Mouse (Mus musculus): ENCODE measurements around the gene Gapdh. TPM values are rescaled to one million over a fixed set of nuclear protein-coding genes. Genes with fewer than 3 reads are reported as not detected.
"Not testable (repeated sequence)": the region's sequence is repeated elsewhere in the genome, so short reads cannot be mapped to it uniquely, and the experiment has no call there.

Gene Gapdh
- polyA plus RNA-seq, 1 experiment from 2014 or later: 4,378 TPM

DNA sequence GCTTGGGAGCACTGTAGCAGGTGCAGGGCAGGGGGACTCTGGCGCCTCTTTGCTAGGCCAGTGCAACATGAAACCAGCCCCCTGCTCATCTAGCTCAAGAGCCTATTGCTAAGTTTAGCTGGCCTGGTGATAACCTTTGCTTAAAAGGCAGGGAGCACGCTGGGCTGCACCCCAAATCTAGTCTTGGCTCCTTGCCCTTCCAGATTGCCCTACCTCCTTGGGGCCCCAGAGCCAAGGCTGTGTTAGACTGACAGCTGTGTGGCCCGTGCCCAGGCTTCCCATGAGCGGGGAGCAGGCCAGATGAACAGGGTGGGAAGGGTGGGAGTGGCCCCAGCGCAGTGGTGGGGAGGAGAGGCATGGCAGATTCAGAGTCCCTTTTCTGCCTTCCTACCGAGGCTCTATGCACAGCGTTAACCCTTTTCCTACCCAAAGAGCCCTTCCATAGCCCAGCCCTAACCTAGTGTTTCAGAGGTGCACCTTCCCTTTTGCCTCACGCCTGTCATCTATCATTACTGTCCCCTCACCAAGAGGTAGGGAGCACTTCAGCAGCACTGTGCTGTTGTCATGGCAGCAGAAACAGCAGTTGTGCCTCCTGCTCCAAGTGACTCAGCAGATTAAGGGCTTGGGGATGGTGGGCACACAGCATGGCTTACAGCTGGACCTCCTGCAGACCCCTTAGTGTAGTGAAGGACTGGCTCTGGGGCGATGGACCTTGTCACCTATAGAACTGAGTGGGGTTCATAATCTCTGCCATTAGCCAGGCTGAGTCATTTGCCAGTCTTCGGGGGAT lies 789 bp upstream of the Gapdh start:
- H3K27me3 ChIP-seq (replicated peaks): no peaks in the 10 kb centered on the region
- peak overlapping the region; percentile 99 for H3K27ac ChIP-seq (ENCODE audit: poor library complexity, severe bottlenecking)
- peak overlapping the region; percentile 84 for H3K4me3 ChIP-seq
- ATAC-seq (ENCODE audit: insufficient number of reproducible peaks, low FRiP score): peak; percentile 44
- H3K9me3 ChIP-seq (replicated peaks): no peaks in the 10 kb centered on the region
- peak overlapping the region; percentile 90 for H3K4me2 ChIP-seq
- peaks cover 39% of the 10 kb centered on the region for H3K4me1 ChIP-seq (replicated peaks)
- 15% methylated on average over 10 of the region's 10 CpGs for WGBS
- H3K36me3 ChIP-seq: peaks cover 66% of the 10 kb centered on the region
- peak overlapping the region; percentile 78 for H3K9ac ChIP-seq

- under 1% methylated on average over 36 of the region's 36 CpGs for WGBS
- peak; percentile 88 for ATAC-seq (ENCODE audit: insufficient number of reproducible peaks, low FRiP score)
- Histone ChIP-seq H3K27me3 (replicated peaks) (no peaks in the 10 kb centered on the region), H3K9ac (peak overlapping the region; percentile 98), H3K4me2 (peak overlapping the region; percentile 90), H3K36me3 (peaks cover 63% of the 10 kb centered on the region), H3K27ac (ENCODE audit: poor library complexity, severe bottlenecking) (peak overlapping the region; percentile 99), H3K4me1 (replicated peaks) (peaks cover 53% of the 10 kb centered on the region), H3K9me3 (replicated peaks) (no peaks in the 10 kb centered on the region), H3K4me3 (peak overlapping the region; percentile 84)
These were observed 857 bp downstream of the Gapdh start for GRCm38 (mm10) chr6:125165328-125165891.

DNA sequence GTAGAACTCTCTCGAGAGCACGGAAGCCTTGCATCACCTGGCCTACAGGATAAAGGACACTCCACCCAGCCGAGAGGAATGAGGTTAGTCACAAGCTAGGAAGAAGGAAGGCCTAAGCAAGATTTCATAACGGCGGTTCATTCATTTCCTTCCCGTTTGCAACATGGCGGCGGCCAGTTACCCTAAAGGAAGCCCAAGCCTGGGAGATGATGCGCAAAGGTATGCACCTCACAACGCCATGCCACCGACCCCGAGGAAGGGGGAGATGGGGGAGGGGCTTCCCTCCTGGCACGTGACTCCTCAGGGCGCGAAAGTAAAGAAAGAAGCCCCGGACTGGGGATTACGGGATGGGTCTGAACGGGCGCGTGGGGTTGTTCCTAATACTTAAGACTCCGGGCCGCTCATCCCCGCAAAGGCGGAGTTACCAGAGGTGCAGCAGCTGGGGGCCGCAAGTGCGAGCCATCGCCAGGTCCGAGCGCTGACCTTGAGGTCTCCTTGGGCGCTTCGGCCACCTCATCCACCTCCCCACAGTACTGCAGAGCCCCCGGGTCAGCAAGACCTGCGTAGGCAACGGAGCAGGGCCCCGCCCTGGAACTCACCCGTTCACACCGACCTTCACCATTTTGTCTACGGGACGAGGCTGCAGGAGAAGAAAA lies 1.5 kb downstream of the Gapdh start:
- H3K4me1 ChIP-seq (replicated peaks): peaks cover 53% of the 10 kb centered on the region
- H3K36me3 ChIP-seq: peaks cover 62% of the 10 kb centered on the region
- peak; percentile 12 for ATAC-seq (ENCODE audit: insufficient number of reproducible peaks, low FRiP score)

GRCm38 (mm10) chr6:125163801-125164657 lies 2.2 kb downstream of the Gapdh start:
- H3K4me3 ChIP-seq: peak overlapping the region; percentile 84
- 5% methylated on average over 20 of the region's 20 CpGs for WGBS
- H3K4me1 ChIP-seq (replicated peaks): peaks cover 53% of the 10 kb centered on the region

More for the DNA sequence above, 1.5 kb downstream of the Gapdh start:
- Histone ChIP-seq H3K4me3 (peak overlapping the region; percentile 84), H3K27ac (ENCODE audit: poor library complexity, severe bottlenecking) (peak overlapping the region; percentile 99), H3K27me3 (replicated peaks) (no peaks in the 10 kb centered on the region), H3K4me2 (peak overlapping the region; percentile 90), H3K9me3 (replicated peaks) (no peaks in the 10 kb centered on the region), H3K9ac (peak overlapping the region; percentile 98)
- WGBS: under 1% methylated on average over 39 of the region's 39 CpGs

GRCm38 (mm10) chr6:125162615-125163305 lies 3.5 kb downstream of the Gapdh start:
- not testable (repeated sequence) for H3K27me3 ChIP-seq (replicated peaks); ATAC-seq (ENCODE audit: insufficient number of reproducible peaks, low FRiP score); H3K9me3 ChIP-seq (replicated peaks)
- WGBS: 62% methylated on average over 13 of the region's 16 CpGs
- Histone ChIP-seq H3K4me3 (peak overlapping the region; percentile 84), H3K4me2 (peak overlapping the region; percentile 90), H3K36me3 (peaks cover 60% of the 10 kb centered on the region), H3K4me1 (replicated peaks) (peaks cover 46% of the 10 kb centered on the region), H3K9ac (peak overlapping the region; percentile 58), H3K27ac (ENCODE audit: poor library complexity, severe bottlenecking) (peak overlapping the region; percentile 53)

More at GRCm38 (mm10) chr6:125163801-125164657, 2.2 kb downstream of the Gapdh start:
- H3K4me2 ChIP-seq: peak overlapping the region; percentile 90
- peaks cover 62% of the 10 kb centered on the region for H3K36me3 ChIP-seq
- H3K9me3 ChIP-seq (replicated peaks): no peaks in the 10 kb centered on the region
- peak overlapping the region; percentile 98 for H3K9ac ChIP-seq
- ATAC-seq (ENCODE audit: insufficient number of reproducible peaks, low FRiP score): no peak
- H3K27ac ChIP-seq (ENCODE audit: poor library complexity, severe bottlenecking): peak overlapping the region; percentile 99
- no peaks in the 10 kb centered on the region for H3K27me3 ChIP-seq (replicated peaks)

- not testable (repeated sequence) for ATAC-seq (ENCODE audit: insufficient number of reproducible peaks, low FRiP score); H3K27me3 ChIP-seq (replicated peaks); H3K9me3 ChIP-seq (replicated peaks)
- Histone ChIP-seq H3K9ac (peak overlapping the region; percentile 58; the same call in 1 of the 2 replicates), H3K4me1 (replicated peaks) (peaks cover 38% of the 10 kb centered on the region), H3K36me3 (peaks cover 62% of the 10 kb centered on the region), H3K27ac (ENCODE audit: poor library complexity, severe bottlenecking) (peak overlapping the region; percentile 82), H3K4me3 (0 out of 2 replicates have a peak overlapping the region, but pooled peaks have one; percentile 84), H3K4me2 (peak overlapping the region; percentile 90)
- 5% methylated on average over 4 of the region's 5 CpGs for WGBS
These were observed 4.3 kb downstream of the Gapdh start for GRCm38 (mm10) chr6:125161971-125162370.

DNA sequence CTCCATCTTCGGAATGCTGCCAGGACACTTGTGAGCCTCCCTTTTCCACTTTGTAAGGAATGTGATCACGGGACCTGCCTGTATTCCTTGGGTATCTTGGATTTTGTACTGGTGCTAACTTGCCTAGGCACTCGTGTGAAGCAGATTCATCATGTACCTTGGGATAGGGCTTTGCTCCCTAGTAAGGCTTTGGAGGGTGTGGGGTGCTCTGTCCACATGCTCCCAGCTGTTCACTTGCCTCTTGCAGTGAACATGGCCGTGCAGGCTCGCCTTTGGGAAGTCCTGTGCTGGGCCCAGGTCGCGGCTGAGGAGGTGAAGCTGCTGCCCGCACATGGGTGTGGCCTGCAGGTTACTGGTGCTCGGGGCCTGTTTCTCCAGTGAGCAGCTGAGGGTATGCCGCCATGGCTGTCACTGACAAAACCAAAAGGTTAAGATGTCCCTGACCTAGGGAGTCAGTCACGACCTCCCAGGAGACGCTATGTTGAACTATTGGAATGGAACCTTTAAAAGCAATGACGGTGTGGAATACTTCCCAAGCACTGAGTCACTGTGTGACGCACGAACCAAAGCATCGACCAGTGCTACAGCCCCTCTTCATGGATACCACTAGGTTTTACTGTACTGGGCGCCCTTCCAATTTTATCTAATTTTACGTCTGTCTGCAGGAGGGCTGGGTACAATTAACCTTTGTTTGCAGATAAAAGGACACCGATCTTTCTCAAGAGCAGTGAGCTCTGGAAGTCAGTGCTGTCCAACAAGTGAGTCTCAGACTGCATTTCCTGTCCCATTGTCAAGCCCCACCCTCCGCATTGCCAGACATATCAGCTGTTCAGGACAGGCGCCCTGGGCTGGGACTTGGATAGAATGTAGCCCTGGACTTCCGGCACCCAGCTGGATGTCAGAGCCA lies 5.2 kb downstream of the Gapdh start:
- peak; percentile 4; the same call in 1 of the 2 replicates for ATAC-seq (ENCODE audit: insufficient number of reproducible peaks, low FRiP score)
- Histone ChIP-seq H3K36me3 (peaks cover 66% of the 10 kb centered on the region), H3K9me3 (replicated peaks) (no peaks in the 10 kb centered on the region), H3K4me1 (replicated peaks) (peaks cover 31% of the 10 kb centered on the region), H3K9ac (peak overlapping the region; percentile 52), H3K4me3 (peak overlapping the region; percentile 19), H3K27ac (ENCODE audit: poor library complexity, severe bottlenecking) (peak overlapping the region; percentile 82), H3K27me3 (replicated peaks) (no peaks in the 10 kb centered on the region), H3K4me2 (peak overlapping the region; percentile 90)
- 9% methylated on average over 22 of the region's 22 CpGs for WGBS

- WGBS: 31% methylated on average over 10 of the region's 10 CpGs
- H3K9ac ChIP-seq: no peak overlapping the region; the same call in 1 of the 2 replicates
- H3K27ac ChIP-seq (ENCODE audit: poor library complexity, severe bottlenecking): peak overlapping the region; percentile 82
- H3K36me3 ChIP-seq: peaks cover 70% of the 10 kb centered on the region
- ATAC-seq (ENCODE audit: insufficient number of reproducible peaks, low FRiP score): no peak
- no peak overlapping the region for H3K4me2 ChIP-seq
- H3K27me3 ChIP-seq (replicated peaks): no peaks in the 10 kb centered on the region
- no peak overlapping the region for H3K4me3 ChIP-seq
- H3K9me3 ChIP-seq (replicated peaks): no peaks in the 10 kb centered on the region
- H3K4me1 ChIP-seq (replicated peaks): peaks cover 31% of the 10 kb centered on the region
These were observed 5.8 kb downstream of the Gapdh start for GRCm38 (mm10) chr6:125160558-125160853.

GRCm38 (mm10) chr6:125159773-125160557 lies 6.3 kb downstream of the Gapdh start:
- Histone ChIP-seq H3K9me3 (replicated peaks) (no peaks in the 10 kb centered on the region), H3K4me3 (no peak overlapping the region), H3K9ac (no peak overlapping the region), H3K4me2 (no peak overlapping the region), H3K4me1 (replicated peaks) (peaks cover 31% of the 10 kb centered on the region), H3K36me3 (peaks cover 75% of the 10 kb centered on the region), H3K27ac (ENCODE audit: poor library complexity, severe bottlenecking) (peak overlapping the region; percentile 82), H3K27me3 (replicated peaks) (no peaks in the 10 kb centered on the region)
- no peak for ATAC-seq (ENCODE audit: insufficient number of reproducible peaks, low FRiP score)
- WGBS: 63% methylated on average over 7 of the region's 7 CpGs
